Comparison of ENCODE assay signal across 18 mouse cellular contexts in the genomic region with DNA sequence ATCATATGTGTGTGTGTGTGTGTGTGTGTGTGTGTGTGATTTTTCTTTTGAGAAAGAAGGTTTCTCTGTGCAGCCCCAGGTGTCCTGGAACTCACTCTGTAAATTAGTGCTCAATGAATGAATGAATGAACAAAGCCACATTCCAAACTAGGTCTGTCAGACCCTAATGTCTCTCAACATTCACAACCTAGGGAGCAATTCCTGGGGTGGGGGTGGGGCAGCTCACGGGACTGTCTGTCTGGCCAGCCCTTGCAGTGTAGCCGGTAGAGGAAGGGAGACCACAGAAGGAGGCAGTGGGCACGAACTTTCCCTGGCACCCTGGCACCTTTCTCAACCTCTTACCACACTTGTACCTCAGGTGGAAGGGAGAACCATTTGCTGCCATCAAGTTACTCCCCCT. TPM values are rescaled to one million over a fixed set of nuclear protein-coding genes. Genes with fewer than 3 reads are reported as not detected.
DNase-seq lines count a peak whose midpoint lies in the region; ATAC-seq and TF ChIP-seq lines count a peak whose summit lies in the region.
"Had no signal": no experiment of that assay in that cellular context is flagged by ENCODE, and none has a peak within 500 bp of the region (broad histone marks: within the 10 kb centered on the region; RNA-seq: fewer than 3 reads in every experiment).

No protein-coding gene starts in this region.

- 33% methylated on average over 3 of the region's 3 CpGs for WGBS in liver, embryonic 13.5 days (ENCODE audit: insufficient replicate concordance)
- 18% methylated on average over 3 of the region's 3 CpGs for WGBS in liver, embryonic 12.5 days (ENCODE audit: insufficient replicate concordance)
- WGBS in olfactory bulb, adult 2 months, result 28% methylated on average over 3 of the region's 3 CpGs

- H3K27ac ChIP-seq in liver, embryonic 13.5 days, result 0 out of 2 replicates have a peak overlapping the region, but pooled peaks have one; percentile 29
- H3K27ac ChIP-seq in liver, embryonic 12.5 days, result no peak overlapping the region
- no peak overlapping the region for H3K27ac ChIP-seq in testis, adult 2 months (ENCODE audit: control insufficient read depth, insufficient read depth, low read depth, low read length)
- H3K27ac ChIP-seq in olfactory bulb, adult 2 months (ENCODE audit: insufficient read depth, low read depth, low read length), result 0 out of 2 replicates have a peak overlapping the region, but pooled peaks have one; percentile 17

- H3K27me3 ChIP-seq in liver, embryonic 13.5 days, result peaks cover 3% of the 10 kb centered on the region; the same call in 1 of the 2 replicates
- H3K27me3 ChIP-seq in liver, embryonic 12.5 days (replicated peaks), result peaks cover 9% of the 10 kb centered on the region; the same call in 1 of the 2 replicates
- no peaks in the 10 kb centered on the region for H3K27me3 ChIP-seq in testis, adult 2 months (ENCODE audit: control insufficient read depth, insufficient read depth, low read length)

- TF ChIP-seq POLR2A in testis, adult 2 months (IDR thresholded peaks at IDR 0.05; ENCODE audit: control insufficient read depth, low read depth, low read length), result no peak
- no peak for TF ChIP-seq POLR2A in olfactory bulb, adult 2 months (IDR thresholded peaks at IDR 0.05; ENCODE audit: insufficient read depth, low read depth, low read length)

- no peak for TF ChIP-seq CTCF in testis, adult 2 months (IDR thresholded peaks at IDR 0.05; ENCODE audit: control insufficient read depth, insufficient read depth, insufficient replicate concordance, low read depth, low read length)
- no peak for TF ChIP-seq CTCF in olfactory bulb, adult 2 months (IDR thresholded peaks at IDR 0.05; ENCODE audit: insufficient read depth, low read depth, low read length)

- H3K4me1 ChIP-seq in liver, embryonic 13.5 days (replicated peaks), result peaks cover 60% of the 10 kb centered on the region
- H3K4me1 ChIP-seq in liver, embryonic 12.5 days, result peaks cover 59% of the 10 kb centered on the region
- H3K4me1 ChIP-seq in testis, adult 2 months (ENCODE audit: control insufficient read depth, insufficient read depth, low read length), result peaks cover 18% of the 10 kb centered on the region
- peaks cover 58% of the 10 kb centered on the region for H3K4me1 ChIP-seq in olfactory bulb, adult 2 months (ENCODE audit: control insufficient read depth, insufficient read depth, low read length)

- no peak overlapping the region for H3K9ac ChIP-seq in liver, embryonic 13.5 days
- H3K9ac ChIP-seq in liver, embryonic 12.5 days, result no peak overlapping the region

- H3K9me3 ChIP-seq in liver, embryonic 13.5 days (replicated peaks), result no peaks in the 10 kb centered on the region
- H3K9me3 ChIP-seq in liver, embryonic 12.5 days (replicated peaks), result no peaks in the 10 kb centered on the region
- H3K9me3 ChIP-seq: heart, embryonic 12.5 days had no signal

- peak; percentile 45 for DNase-seq in cerebellum, adult 9-10 months
- DNase-seq in cerebellum, adult 11-12 months, result no peak
- DNase-seq in liver, embryonic 13.5 days, result no peak
- no peak for DNase-seq in testis, postnatal 14 days (ENCODE audit: low spot score)
- DNase-seq in adrenal gland, adult 2 months, result no peak
- DNase-seq: adrenal gland, postnatal 10 days; cerebellum, adult 11 months; cerebellum, adult 9-11 months; cerebellum, postnatal 36 days; gastrocnemius, postnatal 25 days had no signal

- H3K4me3 ChIP-seq in liver, embryonic 13.5 days (replicated peaks), result no peak overlapping the region
- H3K4me3 ChIP-seq in liver, embryonic 12.5 days, result no peak overlapping the region
- peak overlapping the region; percentile 56 for H3K4me3 ChIP-seq in testis, adult 2 months (ENCODE audit: control insufficient read depth, low read depth, low read length)
- no peak overlapping the region for H3K4me3 ChIP-seq in olfactory bulb, adult 2 months (ENCODE audit: insufficient read depth, low read depth, low read length)

- ATAC-seq in liver, embryonic 13.5 days (ENCODE audit: low read depth), result no peak
- no peak for ATAC-seq in liver, embryonic 12.5 days

- H3K4me2 ChIP-seq in liver, embryonic 13.5 days, result no peak overlapping the region
- H3K4me2 ChIP-seq in liver, embryonic 12.5 days, result no peak overlapping the region

- peaks cover 5% of the 10 kb centered on the region; the same call in 1 of the 2 replicates for H3K36me3 ChIP-seq in liver, embryonic 13.5 days
- peaks cover 9% of the 10 kb centered on the region; the same call in 1 of the 2 replicates for H3K36me3 ChIP-seq in liver, embryonic 12.5 days
- H3K36me3 ChIP-seq in testis, adult 2 months (ENCODE audit: control insufficient read depth, insufficient read depth, low read length), result no peaks in the 10 kb centered on the region
- H3K36me3 ChIP-seq: heart, embryonic 12.5 days had no signal

RNA-seq across cellular contexts. Expression of a gene that starts 1.0 kb away (rescaled TPM):
- 211 and 216 TPM in 2 replicates for polyA plus RNA-seq in liver, embryonic 13.5 days (2015; fragmentation: Nextera tagmentation; extraction: Ambion mirVana)
- 254 and 262 TPM in 2 replicates for polyA plus RNA-seq in liver, embryonic 12.5 days (2016; fragmentation: Nextera tagmentation; extraction: Ambion mirVana)
- 1,024 and 1,028 TPM in 2 replicates for polyA plus RNA-seq in testis, adult 2 months (2012; rRNA removed)
- polyA plus RNA-seq in olfactory bulb, adult 2 months (2012; ENCODE audit: insufficient read depth, insufficient read length, low replicate concordance, missing spikeins), result not detected in 2 replicates
- 100 to 1,000 TPM; 218 to 406 TPM for total RNA-seq in adrenal gland, adult 2 months (2021)
- 132 and 172 TPM in 2 replicates for polyA plus RNA-seq in adrenal gland, adult 2 months (2012; rRNA removed)

RNA-seq across cellular contexts. Expression of a gene that starts 32.9 kb away (rescaled TPM):
- 0.06 TPM in 1 of 2 replicates, not detected in the other for polyA plus RNA-seq in liver, embryonic 13.5 days (2015; fragmentation: Nextera tagmentation; extraction: Ambion mirVana)
- polyA plus RNA-seq in liver, embryonic 12.5 days (2016; fragmentation: Nextera tagmentation; extraction: Ambion mirVana), result 0.13 TPM in 1 of 2 replicates, not detected in the other
- 0.05 and 0.06 TPM in 2 replicates for polyA plus RNA-seq in testis, adult 2 months (2012; rRNA removed)
- not detected in 2 replicates for polyA plus RNA-seq in olfactory bulb, adult 2 months (2012; ENCODE audit: insufficient read depth, insufficient read length, low replicate concordance, missing spikeins)
- total RNA-seq in adrenal gland, adult 2 months (2021), result 1 to 10 TPM in 1 of 2 experiments, under 1 TPM in 1; 0.69 to 1.9 TPM
- polyA plus RNA-seq in adrenal gland, adult 2 months (2012; rRNA removed), result 0.83 and 1.2 TPM in 2 replicates
- total RNA-seq: granulocyte monocyte progenitor cell, adult 5-6 weeks; MEL had no signal
- polyA plus RNA-seq: forebrain, embryonic 16.5 days; intestine, embryonic 14.5 days had no signal

Comparison
In these comparisons a context has a peak if more than half of its experiments do, and no peak if none do; other contexts are left out.
1. H3K27ac ChIP-seq: peak in liver, embryonic 13.5 days (single experiment) and olfactory bulb, adult 2 months (single experiment); none in liver, embryonic 12.5 days (single experiment) and testis, adult 2 months (single experiment).